Mouse (Mus musculus): ENCODE data around the gene Pigt.

GRCm38 (mm10) chr2:164505619-164506347, 8.5 kb downstream of the Pigt start:
- TF ChIP-seq FLI1 (IDR thresholded peaks at IDR 0.05; ENCODE audit: low read length) (no peak), GATA1 (IDR thresholded peaks at IDR 0.05; ENCODE audit: borderline replicate concordance, low read length) (no peak)

Data from megakaryocyte, embryonic 14.5 days (primary cell).